Comparison of ENCODE assay signal across 38 mouse cellular contexts in genomic region chr13:98349491-98349890, GRCm38 (mm10). TPM values are rescaled to one million over a fixed set of nuclear protein-coding genes. Genes with fewer than 3 reads are reported as not detected.
"Had no signal": no experiment of that assay in that cellular context is flagged by ENCODE, and none has a peak within 500 bp of the region (broad histone marks: within the 10 kb centered on the region; RNA-seq: fewer than 3 reads in every experiment).

No protein-coding gene starts in this region.

- H3K4me2 ChIP-seq: limb, embryonic 12.5 days; limb, embryonic 13.5 days; limb, embryonic 15.5 days; liver, embryonic 11.5 days; liver, embryonic 12.5 days; liver, embryonic 13.5 days; liver, embryonic 15.5 days; lung, embryonic 14.5 days; lung, embryonic 15.5 days; midbrain, embryonic 12.5 days; midbrain, embryonic 13.5 days; midbrain, embryonic 15.5 days; neural tube, embryonic 12.5 days had no signal

- DNase-seq: left cerebral cortex, postnatal 4 days; liver; liver, embryonic 13.5 days; liver, postnatal 0 days; lung, adult 18-20 months; lung, adult 2 months; lung, embryonic 14.5 days; lung, postnatal 10 days; lung, postnatal 14 days; lung, postnatal 36 days; lung, postnatal 4 days; midbrain, embryonic 14.5 days had no signal

- H3K36me3 ChIP-seq: limb, embryonic 10.5 days; limb, embryonic 12.5 days; limb, embryonic 13.5 days; limb, embryonic 15.5 days; liver, embryonic 12.5 days; liver, embryonic 13.5 days; liver, embryonic 15.5 days; lung, embryonic 15.5 days; midbrain, embryonic 10.5 days; midbrain, embryonic 12.5 days; midbrain, embryonic 13.5 days; midbrain, embryonic 15.5 days; neural tube, embryonic 12.5 days had no signal

- H3K27ac ChIP-seq: limb, embryonic 10.5 days; limb, embryonic 12.5 days; limb, embryonic 13.5 days; limb, embryonic 15.5 days; liver, embryonic 12.5 days; liver, embryonic 13.5 days; liver, embryonic 14.5 days; liver, embryonic 15.5 days; lung, embryonic 15.5 days; macrophage; midbrain, embryonic 10.5 days; midbrain, embryonic 12.5 days; midbrain, embryonic 13.5 days; midbrain, embryonic 15.5 days; neural tube, embryonic 12.5 days had no signal

- H3K9me3 ChIP-seq: limb, embryonic 10.5 days; limb, embryonic 12.5 days; limb, embryonic 13.5 days; limb, embryonic 15.5 days; liver, embryonic 12.5 days; liver, embryonic 13.5 days; liver, embryonic 15.5 days; lung, embryonic 15.5 days; midbrain, embryonic 10.5 days; midbrain, embryonic 12.5 days; midbrain, embryonic 13.5 days; midbrain, embryonic 15.5 days; neural tube, embryonic 12.5 days had no signal

- H3K9ac ChIP-seq: limb, embryonic 12.5 days; limb, embryonic 13.5 days; limb, embryonic 15.5 days; liver, embryonic 12.5 days; liver, embryonic 13.5 days; liver, embryonic 14.5 days; liver, embryonic 15.5 days; liver, postnatal 0 days; lung, embryonic 14.5 days; lung, embryonic 15.5 days; midbrain, embryonic 12.5 days; midbrain, embryonic 13.5 days; midbrain, embryonic 15.5 days; neural tube, embryonic 12.5 days had no signal

- ATAC-seq: liver, embryonic 12.5 days; liver, postnatal 0 days; lung, postnatal 0 days; midbrain, embryonic 13.5 days; midbrain, embryonic 15.5 days; midbrain, embryonic 16.5 days had no signal

- H3K4me3 ChIP-seq: limb, embryonic 10.5 days; limb, embryonic 12.5 days; limb, embryonic 13.5 days; limb, embryonic 15.5 days; liver, embryonic 12.5 days; liver, embryonic 13.5 days; liver, embryonic 15.5 days; lung, embryonic 15.5 days; megakaryocyte, embryonic 14.5 days; midbrain, embryonic 10.5 days; midbrain, embryonic 12.5 days; midbrain, embryonic 13.5 days; midbrain, embryonic 15.5 days; myocyte; neural tube, embryonic 12.5 days had no signal

RNA-seq across cellular contexts. Expression of gene Foxd1, which starts 4.6 kb away (rescaled TPM):
- total RNA-seq: liver, adult 2 months; megakaryocyte progenitor cell, adult 5-6 weeks; megakaryocyte, adult 5-6 weeks; megakaryocyte-erythroid progenitor cell, adult 5-6 weeks; monocyte, adult 5-6 weeks had no signal
- polyA plus RNA-seq: liver, adult 2 months; liver, embryonic 11.5 days; liver, embryonic 12.5 days; liver, embryonic 13.5 days; liver, embryonic 15.5 days; liver, embryonic 16.5 days; liver, postnatal 0 days; lung, embryonic 14.5 days; lung, embryonic 16.5 days; macrophage had no signal
